Mouse (Mus musculus) layer of hippocampus, adult 9-10 months (tissue): ENCODE measurements at regions not wholly inside any gene's neighbourhood (a gene's known extent, or its start where the extent isn't known, plus 50 kb on each side); places are given as distances from the start of the nearest gene placed in this dataset.

Experiments used
- DNase-seq: peaks from one replicate; pipeline ENCODE4 v3.0.0; 2022; ENCODE audit warnings: low spot score

- no peak for DNase-seq
Observed at GRCm38 (mm10) chr14:62001481-62001949, 290.9 kb upstream of the Rnaseh2b start.

- no peak for DNase-seq
Observed at GRCm38 (mm10) chr14:62002131-62002530, 290.3 kb upstream of the Rnaseh2b start.

GRCm38 (mm10) chr14:62003013-62003781 lies 289.2 kb upstream of the Rnaseh2b start:
- DNase-seq, result peak; percentile 24

- DNase-seq, result no peak
Observed at GRCm38 (mm10) chr14:62003797-62004196, 288.6 kb upstream of the Rnaseh2b start.

GRCm38 (mm10) chr14:62008707-62009106 lies 283.7 kb upstream of the Rnaseh2b start:
- DNase-seq, result no peak

GRCm38 (mm10) chr14:62018804-62019203 lies 273.6 kb upstream of the Rnaseh2b start:
- DNase-seq, result no peak

- DNase-seq, result no peak
Observed at GRCm38 (mm10) chr14:62020996-62021395, 271.4 kb upstream of the Rnaseh2b start.

GRCm38 (mm10) chr14:62022193-62022592 lies 270.2 kb upstream of the Rnaseh2b start:
- DNase-seq, result no peak

- DNase-seq, result no peak
Observed at GRCm38 (mm10) chr14:62023022-62023421, 269.4 kb upstream of the Rnaseh2b start.

GRCm38 (mm10) chr14:62027751-62028279 lies 264.6 kb upstream of the Rnaseh2b start:
- no peak for DNase-seq

- DNase-seq, result no peak
Observed at GRCm38 (mm10) chr14:62030059-62030458, 262.3 kb upstream of the Rnaseh2b start.

- no peak for DNase-seq
Observed at GRCm38 (mm10) chr14:62033661-62034060, 258.7 kb upstream of the Rnaseh2b start.

- no peak for DNase-seq
Observed at GRCm38 (mm10) chr14:62034664-62035063, 257.7 kb upstream of the Rnaseh2b start.

GRCm38 (mm10) chr14:62035416-62035815 lies 257.0 kb upstream of the Rnaseh2b start:
- no peak for DNase-seq

GRCm38 (mm10) chr14:62037514-62037913 lies 254.9 kb upstream of the Rnaseh2b start:
- DNase-seq, result no peak

- DNase-seq, result no peak
Observed at GRCm38 (mm10) chr14:62037917-62038316, 254.5 kb upstream of the Rnaseh2b start.

- peak; percentile 82 for DNase-seq
Observed at GRCm38 (mm10) chr14:62042305-62043116, 249.9 kb upstream of the Rnaseh2b start.

- DNase-seq, result no peak
Observed at GRCm38 (mm10) chr14:62043117-62043422, 249.3 kb upstream of the Rnaseh2b start.

GRCm38 (mm10) chr14:62050941-62051340 lies 241.4 kb upstream of the Rnaseh2b start:
- DNase-seq, result no peak

- no peak for DNase-seq
Observed at GRCm38 (mm10) chr14:62051923-62052322, 240.5 kb upstream of the Rnaseh2b start.

GRCm38 (mm10) chr14:62053004-62053403 lies 239.4 kb upstream of the Rnaseh2b start:
- DNase-seq, result no peak

GRCm38 (mm10) chr14:62057096-62057495 lies 235.3 kb upstream of the Rnaseh2b start:
- no peak for DNase-seq

- DNase-seq, result no peak
Observed at GRCm38 (mm10) chr14:62058100-62058499, 234.3 kb upstream of the Rnaseh2b start.
